Mouse (Mus musculus) urinary bladder, postnatal 25 days (tissue): ENCODE data around the gene Zswim7.

Experiments
- DNase-seq: peaks from one replicate; pipeline ENCODE4 v3.0.0; 2022; ENCODE audit warnings: low spot score

Gene Zswim7

GRCm38 (mm10) chr11:62253380-62253779 is 27.8 kb downstream of the Zswim7 start:
- peak; percentile 31 for DNase-seq

GRCm38 (mm10) chr11:62251047-62251446 is 30.1 kb downstream of the Zswim7 start:
- peak; percentile 25 for DNase-seq

- DNase-seq: peak; percentile 36
These were observed 31.7 kb downstream of the Zswim7 start for GRCm38 (mm10) chr11:62249266-62250037.

- DNase-seq: peak; percentile 79
These were observed 32.6 kb downstream of the Zswim7 start, which contains the start of gene Adora2b for GRCm38 (mm10) chr11:62248401-62249244. Gene Adora2b, plus strand, starts transcription at chr11:62248984.

GRCm38 (mm10) chr11:62247759-62248400 is 33.3 kb downstream of the Zswim7 start:
- no peak for DNase-seq

- DNase-seq: no peak
These were observed 36.7 kb downstream of the Zswim7 start for GRCm38 (mm10) chr11:62244471-62244870.

GRCm38 (mm10) chr11:62243871-62244270 is 37.3 kb downstream of the Zswim7 start:
- no peak for DNase-seq

GRCm38 (mm10) chr11:62240631-62241261 is 40.4 kb downstream of the Zswim7 start:
- DNase-seq: no peak

GRCm38 (mm10) chr11:62224797-62225196 is 56.4 kb downstream of the Zswim7 start:
- no peak for DNase-seq

- peak; percentile 32 for DNase-seq
These were observed 57.2 kb downstream of the Zswim7 start for GRCm38 (mm10) chr11:62223962-62224361.

- DNase-seq: no peak
These were observed 57.8 kb downstream of the Zswim7 start for GRCm38 (mm10) chr11:62223416-62223815.

- no peak for DNase-seq
These were observed 60.2 kb downstream of the Zswim7 start for GRCm38 (mm10) chr11:62220756-62221510.

- no peak for DNase-seq
These were observed 63.4 kb downstream of the Zswim7 start for GRCm38 (mm10) chr11:62217751-62218150.
